Mouse (Mus musculus) natural killer cell, adult 2 months (primary cell): ENCODE results near the gene Zpld1.

Source experiments
- DNase-seq, 2 experiments: peaks; one replicate each; pipeline ENCODE4 v3.0.0; 2022; ENCODE audit warnings: low spot score in 2 of 2

The Zpld1 gene

GRCm38 (mm10) chr16:55297886-55298285, at the start of gene Zpld1:
Gene Zpld1, minus strand, starts transcription at chr16:55297986.
- DNase-seq: no peak

GRCm38 (mm10) chr16:55345644-55346043, 47.9 kb upstream of the Zpld1 start:
- DNase-seq: no peak

GRCm38 (mm10) chr16:55321542-55322514, 24.0 kb upstream of the Zpld1 start:
- no peak for DNase-seq

GRCm38 (mm10) chr16:55316996-55317395, 19.2 kb upstream of the Zpld1 start:
- no peak for DNase-seq

- DNase-seq: no peak
Observed at GRCm38 (mm10) chr16:55312106-55312505, 14.3 kb upstream of the Zpld1 start.

DNA sequence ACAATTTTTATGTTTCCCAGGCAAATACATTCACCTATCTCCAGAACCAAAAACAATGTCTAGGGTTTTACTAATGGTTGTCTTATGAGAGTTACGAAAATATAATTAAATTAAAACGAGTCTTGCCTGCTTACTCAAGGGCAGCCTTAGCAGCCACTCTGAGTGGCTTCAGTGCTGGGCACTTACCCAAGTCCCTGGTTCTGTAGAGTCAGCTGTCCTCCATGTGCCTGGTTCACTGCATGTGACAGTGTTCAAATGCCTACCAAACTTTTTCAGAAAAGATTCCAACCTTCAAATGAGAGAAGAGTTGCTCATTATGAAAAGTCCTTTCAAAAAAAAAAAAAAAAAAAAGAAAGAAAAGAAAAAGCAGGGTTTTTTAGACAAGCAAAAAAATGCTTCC, 15.1 kb downstream of the Zpld1 start:
- no peak for DNase-seq

DNA sequence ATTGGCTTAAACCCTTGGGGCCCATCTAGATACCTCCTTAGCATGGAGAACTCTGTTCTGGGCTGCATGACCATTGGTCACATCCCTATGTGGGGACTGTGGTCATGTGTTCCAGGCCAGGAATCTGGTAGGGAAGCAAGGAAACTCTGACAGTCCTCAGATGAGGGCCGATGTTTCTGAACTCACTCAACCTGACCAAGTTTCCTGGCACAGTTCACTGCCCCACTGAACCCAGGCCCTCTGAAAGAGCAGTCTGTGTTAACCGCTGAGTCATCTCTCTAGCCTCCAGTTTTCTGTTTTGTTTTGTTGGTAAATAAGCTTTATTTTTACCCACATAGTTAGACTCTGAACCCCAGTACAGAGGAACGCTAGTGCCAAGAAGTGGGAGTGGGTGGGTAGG, 20.3 kb downstream of the Zpld1 start:
- no peak for DNase-seq

GRCm38 (mm10) chr16:55265281-55265680, 32.5 kb downstream of the Zpld1 start:
- DNase-seq: no peak

DNA sequence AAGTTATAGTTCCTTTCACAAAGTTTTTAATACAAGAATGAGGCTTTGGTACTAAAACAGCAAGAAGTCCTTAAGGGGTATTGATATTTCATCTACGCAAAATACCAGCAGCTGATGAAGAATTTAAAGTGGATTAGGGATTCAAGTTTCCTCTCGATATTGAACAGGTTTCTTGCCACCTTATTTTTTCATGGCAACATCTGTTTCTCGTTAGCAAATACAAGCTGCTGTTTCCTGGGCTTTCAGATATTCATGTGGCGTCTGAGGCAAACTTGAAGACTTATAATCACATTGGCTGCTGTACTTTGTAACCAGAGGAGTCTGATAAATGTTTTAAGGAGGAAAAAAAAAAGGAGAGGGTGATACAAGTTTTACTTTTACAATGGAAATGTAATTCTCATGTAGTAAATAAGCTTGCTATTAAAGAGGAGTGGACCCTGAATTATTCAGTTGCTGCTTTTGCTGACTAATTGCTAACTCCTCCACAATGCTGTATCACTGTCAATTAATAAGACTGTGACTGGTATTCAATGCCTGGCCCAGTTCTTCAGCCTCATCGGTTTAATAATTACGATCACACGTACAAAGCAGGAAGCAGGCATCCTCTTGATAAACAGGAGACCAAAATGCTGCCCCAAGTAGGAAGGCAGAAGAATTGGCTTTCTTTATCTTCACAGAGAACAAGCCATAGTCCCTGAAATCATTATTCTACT, 36.8 kb downstream of the Zpld1 start:
- no peak for DNase-seq

- DNase-seq: no peak
Observed at GRCm38 (mm10) chr16:55259719-55260118, 38.1 kb downstream of the Zpld1 start.

GRCm38 (mm10) chr16:55240996-55241395, 56.8 kb downstream of the Zpld1 start:
- no peak for DNase-seq

- DNase-seq: no peak
Observed at GRCm38 (mm10) chr16:55228995-55229622, 68.7 kb downstream of the Zpld1 start.

DNA sequence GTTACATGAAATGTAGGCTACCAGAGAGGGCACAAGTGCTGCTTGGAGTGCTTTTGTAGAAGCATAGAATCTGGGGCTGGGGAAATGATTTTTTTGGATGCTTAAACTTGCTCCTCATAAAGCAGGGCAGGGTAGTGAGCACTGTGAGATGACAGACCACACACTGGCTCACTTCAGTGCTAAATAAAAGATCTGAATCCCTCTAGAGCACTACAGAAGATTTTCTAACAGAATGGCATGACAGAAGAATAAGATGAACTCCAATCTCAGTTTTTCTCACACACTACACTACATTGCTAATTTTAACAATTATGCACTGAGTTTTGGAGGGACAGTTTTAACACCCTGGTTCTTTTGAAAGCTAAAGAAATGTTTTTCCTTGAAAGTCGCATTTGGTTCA, 93.8 kb downstream of the Zpld1 start:
- no peak for DNase-seq

- DNase-seq: no peak
Observed at GRCm38 (mm10) chr16:55190397-55190796, 107.4 kb downstream of the Zpld1 start.

DNA sequence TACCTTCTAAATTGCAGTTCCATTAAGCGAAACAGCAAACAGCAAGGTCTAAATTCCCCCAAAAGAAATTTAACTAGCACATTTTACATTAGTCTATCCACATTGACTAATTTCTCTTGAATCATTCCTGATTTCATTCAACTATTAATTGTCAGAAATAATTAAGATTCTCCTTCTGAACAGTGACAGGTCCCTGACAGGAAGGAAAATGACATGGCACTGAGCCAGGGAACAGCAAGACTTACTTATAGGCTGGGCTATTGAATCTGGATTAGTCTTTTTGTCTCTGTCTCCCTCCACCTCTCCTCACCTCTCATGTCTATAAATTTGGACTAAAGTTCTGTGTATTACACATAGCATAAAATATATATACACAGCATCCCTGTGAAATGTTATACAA, 112.4 kb downstream of the Zpld1 start:
- DNase-seq: no peak
